ENCODE assay signal across 9 mouse cellular contexts in the genomic region with DNA sequence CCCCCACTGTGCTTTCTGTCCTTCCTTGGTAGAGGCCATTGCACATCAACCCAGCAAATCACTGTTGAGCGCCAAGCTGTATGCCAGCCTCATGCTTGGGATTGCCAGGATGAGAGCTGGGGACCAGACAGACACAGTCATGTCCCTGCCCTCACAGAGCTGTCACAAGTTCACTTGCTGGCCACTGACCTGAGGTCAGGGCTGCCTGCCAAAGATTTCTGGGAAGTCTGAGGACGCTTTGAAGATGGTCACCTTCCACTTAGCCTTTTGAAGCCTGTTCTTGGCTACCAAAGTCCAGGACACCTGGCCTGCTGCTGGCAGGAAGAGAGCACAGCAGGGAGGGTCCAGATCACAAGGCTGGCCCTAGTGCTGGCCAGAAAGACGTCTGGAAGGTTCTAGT.
DNase-seq lines count a peak whose midpoint lies in the region; ATAC-seq lines count a peak whose summit lies in the region.
"Had no signal": no experiment of that assay in that cellular context is flagged by ENCODE, and none has a peak within 500 bp of the region (broad histone marks: within the 10 kb centered on the region; RNA-seq: fewer than 3 reads in every experiment).

No protein-coding gene starts in this region.

- WGBS in neural tube, embryonic 13.5 days: 60% methylated on average over 3 of the region's 3 CpGs
- WGBS in forebrain, embryonic 12.5 days: 69% methylated on average over 3 of the region's 3 CpGs
- WGBS in intestine, embryonic 16.5 days: 67% methylated on average over 3 of the region's 3 CpGs

- no peak overlapping the region for H3K4me3 ChIP-seq in neural tube, embryonic 13.5 days
- no peak overlapping the region for H3K4me3 ChIP-seq in forebrain, embryonic 12.5 days (replicated peaks)
- no peak overlapping the region for H3K4me3 ChIP-seq in intestine, embryonic 16.5 days (ENCODE audit: low read length)
- H3K4me3 ChIP-seq: embryonic facial prominence, embryonic 15.5 days had no signal

- no peak overlapping the region for H3K9ac ChIP-seq in neural tube, embryonic 13.5 days
- no peak overlapping the region for H3K9ac ChIP-seq in forebrain, embryonic 12.5 days
- no peak overlapping the region for H3K9ac ChIP-seq in intestine, embryonic 16.5 days (ENCODE audit: low read depth, low read length)
- H3K9ac ChIP-seq: embryonic facial prominence, embryonic 15.5 days had no signal

- no peaks in the 10 kb centered on the region for H3K36me3 ChIP-seq in neural tube, embryonic 13.5 days
- H3K36me3 ChIP-seq in forebrain, embryonic 12.5 days (replicated peaks): 0 out of 2 replicates have a peak, but pooled peaks cover 3% of the 10 kb centered on the region
- H3K36me3 ChIP-seq in intestine, embryonic 16.5 days (ENCODE audit: control insufficient read depth, insufficient read depth, low read length): no peaks in the 10 kb centered on the region

- intact Hi-C loops in heart, postnatal 36 days (cut with DNase I): loop anchor here (2.0 kb wide), 1 partner anchor 83 kb away; no protein-coding TSS in a partner anchor

- ATAC-seq in neural tube, embryonic 13.5 days (ENCODE audit: low read depth): no peak
- ATAC-seq in forebrain, embryonic 12.5 days (ENCODE audit: low FRiP score): no peak
- ATAC-seq in intestine, embryonic 16.5 days: no peak

- DNase-seq in neural tube, embryonic 10.5 days (ENCODE audit: extremely low spot score, low spot score): no peak
- peak; percentile 63 to 72 for DNase-seq in heart, postnatal 36 days
- peak; percentile 60 for DNase-seq in yolk sac, embryonic 10.5 days (ENCODE audit: low spot score)
- no peak for DNase-seq in layer of hippocampus, adult 9-10 months (ENCODE audit: low spot score)
- DNase-seq in frontal cortex, postnatal 36 days (ENCODE audit: low spot score in 2 of 2): no peak

- H3K9me3 ChIP-seq in neural tube, embryonic 13.5 days: no peaks in the 10 kb centered on the region
- no peaks in the 10 kb centered on the region for H3K9me3 ChIP-seq in forebrain, embryonic 12.5 days
- H3K9me3 ChIP-seq in intestine, embryonic 16.5 days (ENCODE audit: control insufficient read depth, low read length): no peaks in the 10 kb centered on the region
- H3K9me3 ChIP-seq: embryonic facial prominence, embryonic 15.5 days had no signal

- H3K4me2 ChIP-seq in neural tube, embryonic 13.5 days: no peak overlapping the region
- no peak overlapping the region for H3K4me2 ChIP-seq in forebrain, embryonic 12.5 days
- no peak overlapping the region for H3K4me2 ChIP-seq in intestine, embryonic 16.5 days (ENCODE audit: low read depth, low read length)
- H3K4me2 ChIP-seq: embryonic facial prominence, embryonic 15.5 days had no signal

- H3K27ac ChIP-seq in neural tube, embryonic 13.5 days (replicated peaks): peak overlapping the region; percentile 56
- H3K27ac ChIP-seq in forebrain, embryonic 12.5 days: peak overlapping the region; percentile 42; the same call in 1 of the 2 replicates
- H3K27ac ChIP-seq in intestine, embryonic 16.5 days (ENCODE audit: low read length): no peak overlapping the region
- H3K27ac ChIP-seq: embryonic facial prominence, embryonic 15.5 days had no signal

- no peaks in the 10 kb centered on the region for H3K27me3 ChIP-seq in neural tube, embryonic 13.5 days
- no peaks in the 10 kb centered on the region for H3K27me3 ChIP-seq in forebrain, embryonic 12.5 days
- no peaks in the 10 kb centered on the region for H3K27me3 ChIP-seq in intestine, embryonic 16.5 days (replicated peaks; ENCODE audit: control insufficient read depth, insufficient read depth, low read length)
- H3K27me3 ChIP-seq: embryonic facial prominence, embryonic 15.5 days had no signal

- H3K4me1 ChIP-seq in neural tube, embryonic 13.5 days (replicated peaks): peaks cover 61% of the 10 kb centered on the region
- H3K4me1 ChIP-seq in forebrain, embryonic 12.5 days: peaks cover 52% of the 10 kb centered on the region
- peaks cover 26% of the 10 kb centered on the region; the same call in 1 of the 2 replicates for H3K4me1 ChIP-seq in intestine, embryonic 16.5 days (ENCODE audit: control insufficient read depth, insufficient read depth, low read length)

Comparison
In these comparisons a context has a peak if more than half of its experiments do, and no peak if none do; other contexts are left out.
1. DNase-seq: peak in heart, postnatal 36 days (2 of 2) and yolk sac, embryonic 10.5 days (single experiment); none in neural tube, embryonic 10.5 days (single experiment), layer of hippocampus, adult 9-10 months (single experiment) and frontal cortex, postnatal 36 days (0 of 2).